Mouse (Mus musculus) v-Abl transformed pro-B cells (cell line): ENCODE measurements at regions not wholly inside any gene's neighbourhood (a gene's known extent, or its start where the extent isn't known, plus 50 kb on each side); places are given as distances from the start of the nearest gene placed in this dataset.
"Not testable (repeated sequence)": the region's sequence is repeated elsewhere in the genome, so short reads cannot be mapped to it uniquely, and the experiment has no call there.

Experiments used
- in situ Hi-C, 2 experiments: fragments of 400-800 bp; cut with MboI; formaldehyde crosslinking; loops; one replicate each; pipeline ENCODE4 v1.15.1; 2025; ENCODE audit not compliant: unreplicated experiment in 2 of 2

- in situ Hi-C loops: no loop called here
Measured at GRCm38 (mm10) chr10:45850625-45851024, 273.0 kb downstream of the Hace1 start.

- in situ Hi-C loops: no loop called here
Measured at GRCm38 (mm10) chr10:45852688-45853087, 275.1 kb downstream of the Hace1 start.

- in situ Hi-C loops: no loop called here
Measured at GRCm38 (mm10) chr10:45855514-45855913, 277.9 kb downstream of the Hace1 start.

- in situ Hi-C loops: no loop called here
Measured at GRCm38 (mm10) chr10:45859137-45859536, 281.5 kb downstream of the Hace1 start.

GRCm38 (mm10) chr10:45859909-45860308 is 282.3 kb downstream of the Hace1 start:
- in situ Hi-C loops: no loop called here

- in situ Hi-C loops: no loop called here
Measured at GRCm38 (mm10) chr10:45860696-45861095, 283.1 kb downstream of the Hace1 start.

GRCm38 (mm10) chr10:45865793-45866192 is 288.2 kb downstream of the Hace1 start:
- in situ Hi-C loops: no loop called here

- in situ Hi-C loops: no loop called here
Measured at GRCm38 (mm10) chr10:45866860-45867259, 289.2 kb downstream of the Hace1 start.

GRCm38 (mm10) chr10:45871028-45871427 is 293.4 kb downstream of the Hace1 start:
- in situ Hi-C loops: no loop called here

- in situ Hi-C loops: no loop called here
Measured at GRCm38 (mm10) chr10:45872007-45872890, 294.6 kb downstream of the Hace1 start.

GRCm38 (mm10) chr10:45873805-45874780 is 296.5 kb downstream of the Hace1 start:
- in situ Hi-C loops: no loop called here

GRCm38 (mm10) chr10:45875287-45875686 is 297.7 kb downstream of the Hace1 start:
- in situ Hi-C loops: not testable (repeated sequence)

GRCm38 (mm10) chr10:45883745-45884144 is 306.1 kb downstream of the Hace1 start:
- in situ Hi-C loops: no loop called here

GRCm38 (mm10) chr10:45886636-45887035 is 309.0 kb downstream of the Hace1 start:
- in situ Hi-C loops: no loop called here

- in situ Hi-C loops: no loop called here
Measured at GRCm38 (mm10) chr10:45888835-45889234, 311.2 kb downstream of the Hace1 start.

- in situ Hi-C loops: no loop called here
Measured at GRCm38 (mm10) chr10:45889381-45889951, 311.8 kb downstream of the Hace1 start.

GRCm38 (mm10) chr10:45890088-45890626 is 312.5 kb downstream of the Hace1 start:
- in situ Hi-C loops: no loop called here

GRCm38 (mm10) chr10:45892464-45892863 is 314.8 kb downstream of the Hace1 start:
- in situ Hi-C loops: no loop called here

- in situ Hi-C loops: no loop called here
Measured at GRCm38 (mm10) chr10:45893894-45894831, 316.5 kb downstream of the Hace1 start.
